ENCODE assay signal across 8 mouse cellular contexts in genomic region chr4:95871216-95871881, GRCm38 (mm10).
DNase-seq lines count a peak whose midpoint lies in the region; ATAC-seq and TF ChIP-seq lines count a peak whose summit lies in the region.

No protein-coding gene starts in this region.

- H3K27ac ChIP-seq in thymus, adult 2 months (ENCODE audit: control insufficient read depth, insufficient read depth, low read length), result no peak overlapping the region
- no peak overlapping the region for H3K27ac ChIP-seq in forebrain, postnatal 0 days (ENCODE audit: low read depth, low read length)
- H3K27ac ChIP-seq in hindbrain, embryonic 16.5 days (ENCODE audit: low read depth, low read length), result no peak overlapping the region
- H3K27ac ChIP-seq in midbrain, embryonic 12.5 days (replicated peaks), result no peak overlapping the region

- H3K4me3 ChIP-seq in thymus, adult 2 months (ENCODE audit: control insufficient read depth, insufficient read depth, low read length), result no peak overlapping the region
- H3K4me3 ChIP-seq in forebrain, postnatal 0 days (ENCODE audit: low read depth, low read length), result no peak overlapping the region
- no peak overlapping the region for H3K4me3 ChIP-seq in hindbrain, embryonic 16.5 days (ENCODE audit: low read length)
- no peak overlapping the region for H3K4me3 ChIP-seq in midbrain, embryonic 12.5 days

- no peaks in the 10 kb centered on the region for H3K4me1 ChIP-seq in thymus, adult 2 months (replicated peaks; ENCODE audit: control insufficient read depth, insufficient read depth, low read length)
- no peaks in the 10 kb centered on the region for H3K4me1 ChIP-seq in forebrain, postnatal 0 days (ENCODE audit: insufficient read depth)
- H3K4me1 ChIP-seq in hindbrain, embryonic 16.5 days (ENCODE audit: control insufficient read depth, insufficient read depth, low read depth, low read length), result no peaks in the 10 kb centered on the region
- no peaks in the 10 kb centered on the region for H3K4me1 ChIP-seq in midbrain, embryonic 12.5 days

- H3K27me3 ChIP-seq in thymus, adult 2 months (ENCODE audit: control insufficient read depth, insufficient read depth, low read length), result no peaks in the 10 kb centered on the region
- no peaks in the 10 kb centered on the region for H3K27me3 ChIP-seq in forebrain, postnatal 0 days (ENCODE audit: insufficient read depth, low read length)
- H3K27me3 ChIP-seq in hindbrain, embryonic 16.5 days (replicated peaks; ENCODE audit: control insufficient read depth, insufficient read depth, low read length), result no peaks in the 10 kb centered on the region
- no peaks in the 10 kb centered on the region for H3K27me3 ChIP-seq in midbrain, embryonic 12.5 days

- no peak overlapping the region for H3K9ac ChIP-seq in forebrain, postnatal 0 days
- no peak overlapping the region for H3K9ac ChIP-seq in hindbrain, embryonic 16.5 days (ENCODE audit: low read depth, low read length)
- no peak overlapping the region for H3K9ac ChIP-seq in midbrain, embryonic 12.5 days (replicated peaks)

- H3K36me3 ChIP-seq in thymus, adult 2 months (ENCODE audit: control insufficient read depth, insufficient read depth, low read length), result no peaks in the 10 kb centered on the region
- no peaks in the 10 kb centered on the region for H3K36me3 ChIP-seq in forebrain, postnatal 0 days (ENCODE audit: insufficient read depth)
- H3K36me3 ChIP-seq in hindbrain, embryonic 16.5 days (ENCODE audit: control insufficient read depth, insufficient read depth, low read length), result no peaks in the 10 kb centered on the region
- H3K36me3 ChIP-seq in midbrain, embryonic 12.5 days, result no peaks in the 10 kb centered on the region

- WGBS in thymus, adult 2 months, result 39% methylated on average over 6 of the region's 6 CpGs
- WGBS in forebrain, postnatal 0 days, result 21% methylated on average over 6 of the region's 6 CpGs
- WGBS in hindbrain, embryonic 16.5 days, result 29% methylated on average over 6 of the region's 6 CpGs
- WGBS in midbrain, embryonic 12.5 days, result 38% methylated on average over 6 of the region's 6 CpGs

- no peak overlapping the region for H3K4me2 ChIP-seq in forebrain, postnatal 0 days (ENCODE audit: low read depth)
- H3K4me2 ChIP-seq in hindbrain, embryonic 16.5 days (ENCODE audit: low read length), result no peak overlapping the region
- no peak overlapping the region for H3K4me2 ChIP-seq in midbrain, embryonic 12.5 days (replicated peaks)

- peak; percentile 37 for DNase-seq in thymus, adult 2 months
- no peak for DNase-seq in thymus, adult 18-20 months
- DNase-seq in c-Kit-positive CD71-positive TER-119-positive erythroid progenitor cells, embryonic 14.5 days (ENCODE audit: low spot score), result peak; percentile 8
- DNase-seq in forebrain, postnatal 0 days, result peak; percentile 89
- DNase-seq in left cerebral cortex, adult 18-20 months (ENCODE audit: low spot score in 2 of 2), result peak; percentile 53 to 58
- peak; percentile 36 for DNase-seq in telencephalon, adult 2 months (ENCODE audit: low read depth, low spot score)

- peak; percentile 61; the same call in 1 of the 2 replicates for ATAC-seq in forebrain, postnatal 0 days
- ATAC-seq in hindbrain, embryonic 16.5 days, result peak; percentile 56; the same call in 1 of the 2 replicates
- ATAC-seq in midbrain, embryonic 12.5 days (ENCODE audit: low FRiP score, low read depth), result peak; percentile 44; the same call in 1 of the 2 replicates

- TF ChIP-seq POLR2A in thymus, adult 2 months (IDR thresholded peaks at IDR 0.05; ENCODE audit: control insufficient read depth, extremely low read depth, insufficient read depth, low read length, poor library complexity), result no peak

- TF ChIP-seq CTCF in thymus, adult 2 months (IDR thresholded peaks at IDR 0.05; ENCODE audit: borderline replicate concordance, control insufficient read depth, extremely low read depth, insufficient read depth, low read length, poor library complexity), result no peak
- peak; percentile 92 for TF ChIP-seq CTCF in forebrain, postnatal 0 days (IDR thresholded peaks at IDR 0.05; ENCODE audit: low read depth)

- no peaks in the 10 kb centered on the region for H3K9me3 ChIP-seq in forebrain, postnatal 0 days (ENCODE audit: low read length)
- no peaks in the 10 kb centered on the region for H3K9me3 ChIP-seq in hindbrain, embryonic 16.5 days (ENCODE audit: control insufficient read depth, low read length)
- no peaks in the 10 kb centered on the region for H3K9me3 ChIP-seq in midbrain, embryonic 12.5 days

Comparison
In these comparisons a context has a peak if more than half of its experiments do, and no peak if none do; other contexts are left out.
1. DNase-seq: peak in thymus, adult 2 months (single experiment), c-Kit-positive CD71-positive TER-119-positive erythroid progenitor cells, embryonic 14.5 days (single experiment), forebrain, postnatal 0 days (single experiment), left cerebral cortex, adult 18-20 months (2 of 2) and telencephalon, adult 2 months (single experiment); none in thymus, adult 18-20 months (0 of 2).
2. Peak in every context shown above with its lines, with median percentiles within 50 percentile points of each other: ATAC-seq.